Comparison of ENCODE assay signal across 23 mouse cellular contexts in genomic region chr4:33198117-33198516, GRCm38 (mm10). TPM values are rescaled to one million over a fixed set of nuclear protein-coding genes. Genes with fewer than 3 reads are reported as not detected.
DNase-seq lines count a peak whose midpoint lies in the region; ATAC-seq and TF ChIP-seq lines count a peak whose summit lies in the region.
"Had no signal": no experiment of that assay in that cellular context is flagged by ENCODE, and none has a peak within 500 bp of the region (broad histone marks: within the 10 kb centered on the region; RNA-seq: fewer than 3 reads in every experiment).

No protein-coding gene starts in this region.

- no peak overlapping the region for H3K4me3 ChIP-seq in forebrain, embryonic 10.5 days
- no peak overlapping the region for H3K4me3 ChIP-seq in forebrain, embryonic 16.5 days (replicated peaks; ENCODE audit: low read length)
- no peak overlapping the region for H3K4me3 ChIP-seq in midbrain, embryonic 10.5 days
- H3K4me3 ChIP-seq in midbrain, embryonic 16.5 days (ENCODE audit: low read depth, low read length): no peak overlapping the region
- H3K4me3 ChIP-seq in ES-E14 (ENCODE audit: insufficient read depth in 1 of 2, low read depth in 1 of 2, low read length in 2 of 2, poor library complexity in 1 of 2, severe bottlenecking in 1 of 2): no peak overlapping the region
- H3K4me3 ChIP-seq: embryonic facial prominence, embryonic 15.5 days; erythroblast, embryonic 14.5 days; forebrain, embryonic 12.5 days had no signal

- in situ Hi-C loops in ES-E14 (cut with MboI; ENCODE audit: low sequenced_read_pairs in 2 of 2, unreplicated experiment in 2 of 2): no loop called here

- no peak for DNase-seq in forebrain, embryonic 10.5 days (ENCODE audit: extremely low spot score, low spot score)
- DNase-seq in midbrain, embryonic 10.5 days (ENCODE audit: low spot score): peak; percentile 41
- DNase-seq in ES-E14 (ENCODE audit: low read depth, low spot score): peak; percentile 31
- DNase-seq in cerebellum, postnatal 25 days: no peak
- DNase-seq in layer of hippocampus, postnatal 36 days: no peak
- DNase-seq: adrenal gland, adult 2 months; adrenal gland, postnatal 25 days; cerebellum, adult 2 months; gastrocnemius, postnatal 36 days; heart, adult 11 months; heart, postnatal 14 days; kidney, adult 8-10 months had no signal

- peaks cover 12% of the 10 kb centered on the region for H3K4me1 ChIP-seq in forebrain, embryonic 10.5 days
- H3K4me1 ChIP-seq in forebrain, embryonic 16.5 days (replicated peaks; ENCODE audit: control insufficient read depth, insufficient read depth, low read length): no peaks in the 10 kb centered on the region
- H3K4me1 ChIP-seq in midbrain, embryonic 10.5 days: peaks cover 14% of the 10 kb centered on the region
- H3K4me1 ChIP-seq in midbrain, embryonic 16.5 days (ENCODE audit: control insufficient read depth, insufficient read depth, low read length): no peaks in the 10 kb centered on the region
- H3K4me1 ChIP-seq in ES-E14 (ENCODE audit: control insufficient read depth in 2 of 2, insufficient read depth in 2 of 2, low read length in 2 of 2, poor library complexity in 1 of 2): peaks cover 0 to 12% of the 10 kb centered on the region in 2 experiments; a peak in 2 of 4 replicates
- H3K4me1 ChIP-seq: embryonic facial prominence, embryonic 15.5 days had no signal

- 6% methylated on average over 2 of the region's 2 CpGs for WGBS in forebrain, embryonic 10.5 days
- WGBS in forebrain, embryonic 16.5 days: 0% methylated on average over 2 of the region's 2 CpGs
- WGBS in midbrain, embryonic 10.5 days: 4% methylated on average over 2 of the region's 2 CpGs
- 3% methylated on average over 2 of the region's 2 CpGs for WGBS in midbrain, embryonic 16.5 days

- peak overlapping the region; percentile 46; the same call in 1 of the 2 replicates for H3K27ac ChIP-seq in forebrain, embryonic 10.5 days
- H3K27ac ChIP-seq in forebrain, embryonic 16.5 days (ENCODE audit: low read length): no peak overlapping the region
- H3K27ac ChIP-seq in midbrain, embryonic 10.5 days (replicated peaks): peak overlapping the region; percentile 46; the same call in 1 of the 2 replicates
- no peak overlapping the region for H3K27ac ChIP-seq in midbrain, embryonic 16.5 days (ENCODE audit: low read length)
- H3K27ac ChIP-seq in ES-E14 (ENCODE audit: insufficient read depth, low read depth, low read length, poor library complexity, severe bottlenecking): no peak overlapping the region; the same call in 1 of the 2 replicates
- H3K27ac ChIP-seq: embryonic facial prominence, embryonic 15.5 days; forebrain, embryonic 12.5 days; hindbrain, embryonic 14.5 days had no signal

- ATAC-seq in forebrain, embryonic 16.5 days: no peak
- no peak for ATAC-seq in midbrain, embryonic 16.5 days
- ATAC-seq: intestine, embryonic 16.5 days had no signal

- H3K36me3 ChIP-seq in forebrain, embryonic 10.5 days (replicated peaks): no peaks in the 10 kb centered on the region
- H3K36me3 ChIP-seq in forebrain, embryonic 16.5 days (ENCODE audit: control insufficient read depth, insufficient read depth): no peaks in the 10 kb centered on the region
- no peaks in the 10 kb centered on the region for H3K36me3 ChIP-seq in midbrain, embryonic 10.5 days
- no peaks in the 10 kb centered on the region for H3K36me3 ChIP-seq in midbrain, embryonic 16.5 days (ENCODE audit: control insufficient read depth, insufficient read depth, low read length)
- H3K36me3 ChIP-seq in ES-E14 (ENCODE audit: control insufficient read depth, insufficient read depth, low read length, poor library complexity, severe bottlenecking): no peaks in the 10 kb centered on the region
- H3K36me3 ChIP-seq: embryonic facial prominence, embryonic 15.5 days; forebrain, embryonic 12.5 days had no signal

- no peak overlapping the region for H3K9ac ChIP-seq in forebrain, embryonic 16.5 days (replicated peaks; ENCODE audit: low read depth, low read length)
- no peak overlapping the region for H3K9ac ChIP-seq in midbrain, embryonic 16.5 days (ENCODE audit: low read depth, low read length)
- H3K9ac ChIP-seq in ES-E14 (ENCODE audit: insufficient read depth, low read depth, low read length, poor library complexity, severe bottlenecking): no peak overlapping the region
- H3K9ac ChIP-seq: embryonic facial prominence, embryonic 15.5 days; forebrain, embryonic 12.5 days; hindbrain, embryonic 14.5 days had no signal

- H3K9me3 ChIP-seq in forebrain, embryonic 10.5 days: peaks cover 5% of the 10 kb centered on the region; the same call in 1 of the 2 replicates
- H3K9me3 ChIP-seq in forebrain, embryonic 16.5 days (ENCODE audit: control insufficient read depth, low read length): no peaks in the 10 kb centered on the region
- peaks cover 3% of the 10 kb centered on the region for H3K9me3 ChIP-seq in midbrain, embryonic 10.5 days (replicated peaks)
- no peaks in the 10 kb centered on the region; the same call in 1 of the 2 replicates for H3K9me3 ChIP-seq in midbrain, embryonic 16.5 days (replicated peaks; ENCODE audit: control insufficient read depth, low read length, poor library complexity, severe bottlenecking)
- H3K9me3 ChIP-seq in ES-E14 (ENCODE audit: control insufficient read depth, insufficient read depth, low read depth, low read length): no peaks in the 10 kb centered on the region
- H3K9me3 ChIP-seq: embryonic facial prominence, embryonic 15.5 days; forebrain, embryonic 12.5 days had no signal

- H3K4me2 ChIP-seq in forebrain, embryonic 16.5 days (ENCODE audit: low read length): no peak overlapping the region
- H3K4me2 ChIP-seq in midbrain, embryonic 16.5 days (ENCODE audit: low read length): no peak overlapping the region
- H3K4me2 ChIP-seq: embryonic facial prominence, embryonic 15.5 days; forebrain, embryonic 12.5 days; hindbrain, embryonic 14.5 days had no signal

- no peaks in the 10 kb centered on the region for H3K27me3 ChIP-seq in forebrain, embryonic 10.5 days (ENCODE audit: poor library complexity, severe bottlenecking)
- no peaks in the 10 kb centered on the region for H3K27me3 ChIP-seq in forebrain, embryonic 16.5 days (replicated peaks; ENCODE audit: control insufficient read depth, insufficient read depth, low read length)
- H3K27me3 ChIP-seq in midbrain, embryonic 10.5 days (ENCODE audit: low read depth, poor library complexity, severe bottlenecking): no peaks in the 10 kb centered on the region
- no peaks in the 10 kb centered on the region for H3K27me3 ChIP-seq in midbrain, embryonic 16.5 days (ENCODE audit: control insufficient read depth, insufficient read depth, low read depth, low read length)
- H3K27me3 ChIP-seq: CH12.LX; embryonic facial prominence, embryonic 15.5 days; forebrain, embryonic 12.5 days had no signal

TF ChIP-seq in ES-E14, 5 proteins besides CTCF, POLR2A, EP300 and RAD21:
- TF ChIP-seq HCFC1 (IDR thresholded peaks at IDR 0.05; ENCODE audit: borderline replicate concordance, insufficient read depth, low read length) (no peak), ZNF384 (IDR thresholded peaks at IDR 0.05; ENCODE audit: low read depth, low read length) (peak; percentile 65; the same call in 1 of the 2 replicates)

RNA-seq across cellular contexts. Expression of gene Pm20d2, which starts 8.6 kb away (rescaled TPM):
- 1.1 and 1.2 TPM in 2 replicates for polyA plus RNA-seq in forebrain, embryonic 10.5 days (2016; fragmentation: Nextera tagmentation; extraction: Ambion mirVana)
- polyA plus RNA-seq in forebrain, embryonic 16.5 days (2015; fragmentation: Nextera tagmentation; extraction: Ambion mirVana): 2.8 and 2.9 TPM in 2 replicates
- polyA plus RNA-seq in midbrain, embryonic 10.5 days (2016; fragmentation: Nextera tagmentation; extraction: Ambion mirVana): 1.1 TPM in 2 replicates
- polyA plus RNA-seq in midbrain, embryonic 16.5 days (2015; fragmentation: Nextera tagmentation; extraction: Ambion mirVana): 1.9 and 2.0 TPM in 2 replicates
- total RNA-seq in ES-E14 (2012; rRNA removed): 2.0 and 2.1 TPM in 2 replicates
- total RNA-seq in layer of hippocampus, postnatal 36 days (2021): 1 to 10 TPM; 7.9 to 9.9 TPM
- total RNA-seq: MEL had no signal
- polyA plus RNA-seq: erythroblast, embryonic 14.5 days had no signal

RNA-seq across cellular contexts. Expression of gene Srsf12, which starts 10.7 kb away (rescaled TPM):
- polyA plus RNA-seq in forebrain, embryonic 10.5 days (2016; fragmentation: Nextera tagmentation; extraction: Ambion mirVana): 4.1 and 4.2 TPM in 2 replicates
- polyA plus RNA-seq in forebrain, embryonic 16.5 days (2015; fragmentation: Nextera tagmentation; extraction: Ambion mirVana): 36.4 and 44.2 TPM in 2 replicates
- 4.7 and 6.5 TPM in 2 replicates for polyA plus RNA-seq in midbrain, embryonic 10.5 days (2016; fragmentation: Nextera tagmentation; extraction: Ambion mirVana)
- polyA plus RNA-seq in midbrain, embryonic 16.5 days (2015; fragmentation: Nextera tagmentation; extraction: Ambion mirVana): 73.3 and 82.4 TPM in 2 replicates
- total RNA-seq in ES-E14 (2012; rRNA removed): 1.6 and 2.9 TPM in 2 replicates
- 10 to 100 TPM; 26.9 to 28.7 TPM for total RNA-seq in layer of hippocampus, postnatal 36 days (2021)
- total RNA-seq: CH12.LX; common myeloid progenitor, adult 5-6 weeks; gastrocnemius, adult 8-10 months; gastrocnemius, postnatal 36 days; heart, postnatal 14 days; MEL had no signal
- polyA plus RNA-seq: erythroblast, embryonic 14.5 days had no signal

Comparison
In these comparisons a context has a peak if more than half of its experiments do, and no peak if none do; other contexts are left out.
1. H3K27ac ChIP-seq: peak in forebrain, embryonic 10.5 days (single experiment) and midbrain, embryonic 10.5 days (single experiment); none in forebrain, embryonic 16.5 days (single experiment), midbrain, embryonic 16.5 days (single experiment) and ES-E14 (single experiment).
2. DNase-seq: peak in midbrain, embryonic 10.5 days (single experiment) and ES-E14 (single experiment); none in forebrain, embryonic 10.5 days (single experiment), cerebellum, postnatal 25 days (0 of 2) and layer of hippocampus, postnatal 36 days (0 of 2).